Mouse (Mus musculus): ENCODE results near the gene Gm17693.
"Not testable (repeated sequence)": the region's sequence is repeated elsewhere in the genome, so short reads cannot be mapped to it uniquely, and the experiment has no call there.

Gene Gm17693

GRCm38 (mm10) chrX:125705144-125705543 is at the start of gene Gm17693:
TSS of gene Gm17693 (plus strand) at chrX:125705444.
- DNase-seq (ENCODE audit: low read depth, low spot score): not testable (repeated sequence)
